Mouse (Mus musculus) lung, adult 2 months (tissue): ENCODE data around the gene Ccne1. TPM values are rescaled to one million over a fixed set of nuclear protein-coding genes. Genes with fewer than 3 reads are reported as not detected.

Experiments
- DNase-seq: peaks from one replicate; pipeline ENCODE4 v3.0.0; 2022
- H3K4me1 ChIP-seq: fragments of 200-500 bp; 2 replicates; pipeline ENCODE4 v1.6.1; 2011; ENCODE audit warnings: low read length; ENCODE audit not compliant: control insufficient read depth, insufficient read depth
- H3K4me3 ChIP-seq: fragments of 200-500 bp; replicated peaks from 2 replicates; pipeline ENCODE3; 2011; ENCODE audit warnings: low read depth, mild to moderate bottlenecking, control low read depth, low read length; ENCODE audit errors: extremely low read depth
- CTCF ChIP-seq: fragments of 200-500 bp; IDR thresholded peaks from 2 replicates; pipeline ENCODE4 v1.5.1; 2011; ENCODE audit warnings: mild to moderate bottlenecking, low read length, control low read depth; ENCODE audit not compliant: insufficient read depth
- POLR2A ChIP-seq: fragments of 200-500 bp; IDR thresholded peaks from 2 replicates; pipeline ENCODE4 v1.6.1; 2011; ENCODE audit warnings: low read depth, mild to moderate bottlenecking, control low read depth, low read length, borderline replicate concordance; ENCODE audit errors: extremely low read depth
- WGBS: fragments of 180-500 bp; shearing (Covaris S2); methylation state at CpG from one replicate; pipeline ENCODE4 v1.1.7; 2018; 5-methylcytosine and 5-hydroxymethylcytosine counted together
- polyA plus RNA-seq: library from polyadenylated mRNA; depleted of rRNA; stranded (reverse); fragments of >200 nt; gene quantifications from 2 replicates; pipeline ENCODE4 v1.2.3, GENCODE M21; 2012

Gene Ccne1
- polyA plus RNA-seq, 1 experiment = 1.2 TPM

DNA sequence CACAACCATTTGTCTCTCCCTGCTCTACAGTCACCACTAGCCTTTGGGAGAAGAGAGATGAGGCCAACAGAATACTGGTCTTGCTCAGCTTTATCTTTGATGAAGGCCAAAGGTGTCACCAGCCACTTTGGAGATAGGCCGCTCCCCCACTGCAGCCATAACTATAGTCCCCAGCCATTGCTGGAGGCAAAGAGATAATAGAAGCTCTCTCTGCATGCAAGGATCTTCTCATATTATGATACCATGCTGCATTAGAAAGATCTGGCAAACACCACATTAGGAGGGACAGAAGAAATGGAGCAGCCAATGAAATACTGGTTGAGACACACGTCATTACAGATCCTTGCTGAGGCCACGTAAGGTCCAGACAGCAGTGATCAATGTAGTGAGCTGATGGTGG is 2.0 kb downstream of the Ccne1 start:
- TF ChIP-seq POLR2A (no peak), CTCF (no peak)
- no peak for DNase-seq
- 94% methylated on average over 3 of the region's 3 CpGs for WGBS
- Histone ChIP-seq H3K4me1 (peaks cover 5% of the 10 kb centered on the region; the same call in 1 of the 2 replicates), H3K4me3 (no peak overlapping the region)

- H3K4me3 ChIP-seq = no peak overlapping the region
- no peak for TF ChIP-seq POLR2A
- TF ChIP-seq CTCF = no peak
- peaks cover 5% of the 10 kb centered on the region; the same call in 1 of the 2 replicates for H3K4me1 ChIP-seq
- DNase-seq = no peak
- 90% methylated on average over 5 of the region's 5 CpGs for WGBS
Observed at GRCm38 (mm10) chr7:38104097-38104496, 3.2 kb downstream of the Ccne1 start.

DNA sequence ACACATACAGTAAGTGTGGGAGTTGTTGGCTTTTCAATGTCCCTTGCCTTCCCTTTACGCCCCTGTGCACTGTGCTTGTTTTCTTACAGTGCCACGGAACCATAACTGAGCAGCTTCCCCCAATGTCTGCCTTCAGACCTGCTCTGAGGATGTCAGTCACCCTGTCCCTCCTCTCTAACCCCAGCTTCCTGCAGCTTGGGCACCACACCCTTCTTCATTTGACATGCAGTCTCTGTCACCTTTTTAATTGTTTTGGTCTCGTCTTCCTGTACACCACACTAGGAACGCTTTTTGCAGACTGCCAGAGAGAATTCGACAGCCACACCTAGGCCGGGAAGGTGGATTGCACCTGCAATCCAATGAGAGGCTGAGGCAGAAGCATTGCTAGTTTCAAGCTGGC is 13.0 kb downstream of the Ccne1 start:
- Histone ChIP-seq H3K4me3 (no peak overlapping the region), H3K4me1 (no peaks in the 10 kb centered on the region)
- TF ChIP-seq CTCF (no peak), POLR2A (no peak)
- WGBS = 51% methylated on average over 6 of the region's 6 CpGs
- no peak for DNase-seq

GRCm38 (mm10) chr7:38093101-38093500 is 14.2 kb downstream of the Ccne1 start:
- DNase-seq = no peak
- Histone ChIP-seq H3K4me1 (no peaks in the 10 kb centered on the region), H3K4me3 (no peak overlapping the region)
- TF ChIP-seq CTCF (no peak), POLR2A (no peak)
- 29% methylated on average over 2 of the region's 2 CpGs for WGBS

GRCm38 (mm10) chr7:38089930-38090675 is 17.2 kb downstream of the Ccne1 start:
- DNase-seq = no peak
- TF ChIP-seq CTCF (no peak), POLR2A (no peak)
- Histone ChIP-seq H3K4me3 (no peak overlapping the region), H3K4me1 (peaks cover 3% of the 10 kb centered on the region; the same call in 1 of the 2 replicates)
- WGBS = 49% methylated on average over 7 of the region's 7 CpGs

DNA sequence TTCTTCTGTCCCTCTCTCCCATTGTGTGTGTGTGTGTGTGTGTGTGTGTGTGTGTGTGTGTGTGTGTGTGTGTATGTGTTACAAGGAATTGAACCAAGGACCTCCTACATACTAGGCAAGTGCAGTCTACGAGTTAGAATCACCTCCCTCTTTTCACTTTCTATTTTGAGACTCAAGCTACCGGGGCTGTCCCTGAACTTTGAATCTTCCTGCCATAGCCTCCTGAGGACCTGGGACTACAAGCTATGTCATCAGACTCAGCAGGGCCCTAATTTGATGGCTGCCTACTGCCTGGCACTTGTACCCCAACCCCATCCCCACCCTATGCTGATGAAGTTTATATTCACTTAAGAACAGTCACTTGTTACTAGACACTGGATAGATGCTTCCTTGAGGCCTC is 18.9 kb downstream of the Ccne1 start:
- WGBS = 31% methylated on average over 2 of the region's 2 CpGs
- no peak for DNase-seq
- Histone ChIP-seq H3K4me3 (no peak overlapping the region), H3K4me1 (peaks cover 7% of the 10 kb centered on the region; the same call in 1 of the 2 replicates)
- no peak for TF ChIP-seq POLR2A
- TF ChIP-seq CTCF = no peak

DNA sequence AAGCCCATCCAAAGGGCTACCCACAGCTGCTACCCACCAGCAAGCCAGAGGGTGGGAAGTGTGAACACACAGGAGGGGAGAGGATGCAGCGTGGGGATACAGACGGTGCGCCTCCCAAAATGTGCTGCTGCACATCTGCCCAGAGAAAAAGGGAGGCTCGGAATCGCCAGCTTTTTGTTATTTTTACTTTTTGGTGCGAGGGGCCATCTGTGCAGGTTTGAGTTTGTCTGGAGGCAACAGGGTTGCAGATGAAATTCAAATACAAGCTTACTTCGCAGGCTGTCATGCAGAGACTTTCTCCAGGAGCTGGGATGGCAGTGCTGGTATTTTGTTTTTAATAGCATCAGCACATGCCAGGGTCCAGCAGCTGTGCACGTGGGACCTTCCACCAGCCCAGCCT is 19.5 kb downstream of the Ccne1 start:
- TF ChIP-seq POLR2A (no peak), CTCF (no peak)
- H3K4me3 ChIP-seq = no peak overlapping the region
- WGBS = 81% methylated on average over 8 of the region's 8 CpGs
- H3K4me1 ChIP-seq = peaks cover 7% of the 10 kb centered on the region; the same call in 1 of the 2 replicates
- no peak for DNase-seq

- Histone ChIP-seq H3K4me1 (peaks cover 7% of the 10 kb centered on the region; the same call in 1 of the 2 replicates), H3K4me3 (no peak overlapping the region)
- WGBS = 68% methylated on average over 8 of the region's 8 CpGs
- TF ChIP-seq POLR2A (no peak), CTCF (no peak)
- DNase-seq = no peak
Observed at GRCm38 (mm10) chr7:38086401-38086800, 20.9 kb downstream of the Ccne1 start.

DNA sequence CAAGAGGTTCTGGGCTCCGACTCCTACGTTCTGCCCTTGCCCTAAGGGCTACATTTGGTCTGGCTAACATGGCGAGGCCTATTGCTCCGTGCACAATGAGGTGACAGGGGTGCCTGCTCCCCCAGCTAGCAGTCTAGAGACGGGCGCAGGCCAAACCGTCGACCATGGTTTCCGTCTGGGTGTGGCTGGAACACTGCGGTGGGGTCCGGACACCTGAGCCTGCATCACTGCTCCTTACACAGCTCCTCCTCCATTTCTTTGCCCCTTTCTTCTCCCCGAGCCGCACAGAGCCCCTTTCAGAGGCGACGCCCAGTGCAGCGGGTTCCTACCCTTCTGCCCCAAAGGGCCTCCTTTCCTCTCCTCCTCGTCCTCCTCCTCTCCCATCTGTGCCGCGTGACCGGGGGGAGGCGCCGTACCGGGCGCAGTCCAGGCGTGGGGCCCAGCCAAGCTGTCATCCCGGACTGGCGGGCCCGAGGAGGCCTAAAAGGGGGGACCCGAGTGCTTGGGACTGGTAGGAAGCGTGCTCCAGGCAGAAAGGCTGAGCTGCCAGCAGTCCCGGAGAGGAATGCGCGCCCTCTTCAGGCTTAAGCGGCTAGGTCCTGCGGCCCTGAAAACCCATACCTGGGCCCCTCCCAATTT is 21.6 kb downstream of the Ccne1 start:
- DNase-seq = peak; percentile 50
- Histone ChIP-seq H3K4me1 (peaks cover 7% of the 10 kb centered on the region; the same call in 1 of the 2 replicates), H3K4me3 (peak overlapping the region; percentile 66)
- 1% methylated on average over 35 of the region's 35 CpGs for WGBS
- TF ChIP-seq CTCF (peak; percentile 31; the same call in 1 of the 2 replicates), POLR2A (no peak)

DNA sequence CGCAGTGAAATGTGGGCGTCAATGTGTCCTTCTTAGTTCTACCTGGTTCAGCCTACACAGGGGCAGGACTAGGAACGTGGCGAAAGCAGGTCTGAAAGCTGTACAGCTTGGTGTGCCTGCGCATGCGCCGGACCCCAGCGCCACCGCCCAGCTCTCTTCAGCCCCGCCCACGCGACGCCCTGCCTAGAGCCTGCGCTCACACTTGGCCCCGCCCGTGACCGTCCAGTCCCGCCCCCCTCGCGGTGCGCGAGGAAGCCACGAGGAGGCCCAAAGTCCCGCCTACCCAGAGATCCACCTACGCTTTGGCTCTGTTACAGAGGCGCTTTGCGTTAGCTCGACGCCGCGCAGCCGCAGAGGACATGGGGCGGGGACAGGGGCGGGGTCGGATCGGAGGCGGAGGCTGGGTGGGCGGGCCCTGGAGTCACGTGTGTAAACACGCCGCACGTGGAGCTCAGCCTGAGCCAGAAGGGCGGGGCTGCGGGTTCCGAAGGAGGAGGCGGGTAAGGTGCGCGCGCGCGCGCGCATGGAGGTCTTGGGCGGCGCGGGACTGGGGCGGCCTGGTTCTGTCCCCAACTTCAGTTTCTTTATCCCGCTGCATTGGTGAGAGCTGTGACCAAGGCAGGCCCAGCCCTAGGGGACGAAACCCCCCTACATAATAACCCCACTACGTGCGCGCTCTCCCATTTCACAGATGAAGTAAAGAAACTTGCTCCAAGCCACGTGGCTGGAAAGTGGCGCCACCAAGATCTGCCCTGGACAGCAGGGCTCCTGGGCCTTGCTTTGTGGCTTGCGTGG is 22.4 kb downstream of the Ccne1 start:
- WGBS = under 1% methylated on average over 65 of the region's 65 CpGs
- peak; percentile 98 for DNase-seq
- TF ChIP-seq POLR2A (peak; percentile 89; the same call in 1 of the 2 replicates), CTCF (no peak)
- H3K4me3 ChIP-seq = peak overlapping the region; percentile 67
- H3K4me1 ChIP-seq = peaks cover 7% of the 10 kb centered on the region; the same call in 1 of the 2 replicates
